In the genomic region with DNA sequence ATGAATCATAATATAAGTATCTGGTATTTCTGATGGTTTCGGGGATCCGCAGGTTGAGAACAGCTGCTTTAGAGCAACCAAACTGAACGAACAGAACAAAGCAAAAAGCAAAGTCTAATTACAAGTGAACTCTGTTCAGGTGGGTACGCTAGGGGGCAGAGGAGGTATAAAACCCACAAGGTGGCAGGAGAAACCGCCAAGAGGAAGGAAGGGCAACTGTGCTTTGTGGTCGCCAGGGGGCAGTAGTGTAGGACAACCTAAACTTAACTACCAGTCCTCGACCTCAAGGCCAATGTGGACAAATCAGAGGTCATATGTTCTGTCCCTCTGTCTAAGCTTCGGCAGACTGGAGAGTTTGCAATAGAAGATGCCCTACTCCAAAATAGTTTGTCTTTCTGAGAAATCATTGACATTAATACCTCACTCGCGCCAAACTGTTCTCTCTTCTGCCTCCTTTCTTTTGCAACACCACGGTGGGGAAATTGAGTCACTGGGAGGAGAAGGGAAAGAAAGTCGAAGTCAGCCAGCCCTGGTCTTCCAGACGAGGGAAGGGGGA, we compare ENCODE assay signal across 8 mouse cellular contexts. TPM values are rescaled to one million over a fixed set of nuclear protein-coding genes. Genes with fewer than 3 reads are reported as not detected.
DNase-seq lines count a peak whose midpoint lies in the region; ATAC-seq and TF ChIP-seq lines count a peak whose summit lies in the region.

No protein-coding gene starts in this region.

- no peaks in the 10 kb centered on the region for H3K4me1 ChIP-seq in ES-Bruce4 (ENCODE audit: control insufficient read depth, insufficient read depth, low read length)
- H3K4me1 ChIP-seq in heart, embryonic 15.5 days (replicated peaks), result peaks cover 39% of the 10 kb centered on the region
- H3K4me1 ChIP-seq in kidney, postnatal 0 days (replicated peaks; ENCODE audit: insufficient read depth, low read length), result peaks cover 11% of the 10 kb centered on the region
- peaks cover 12% of the 10 kb centered on the region for H3K4me1 ChIP-seq in liver, embryonic 16.5 days (ENCODE audit: control insufficient read depth, low read depth, low read length)
- peaks cover 7% of the 10 kb centered on the region for H3K4me1 ChIP-seq in neural tube, embryonic 11.5 days (ENCODE audit: control insufficient read depth, insufficient read depth, low read length)

- H3K4me3 ChIP-seq in ES-Bruce4 (ENCODE audit: low read depth, low read length), result peak overlapping the region; percentile 59
- peak overlapping the region; percentile 67 for H3K4me3 ChIP-seq in heart, embryonic 15.5 days
- peak overlapping the region; percentile 73 for H3K4me3 ChIP-seq in kidney, postnatal 0 days (replicated peaks; ENCODE audit: low read depth, low read length)
- peak overlapping the region; percentile 59 for H3K4me3 ChIP-seq in liver, embryonic 16.5 days (ENCODE audit: low read depth, low read length)
- peak overlapping the region; percentile 54 for H3K4me3 ChIP-seq in neural tube, embryonic 11.5 days (ENCODE audit: low read depth, low read length)

- H3K27ac ChIP-seq in ES-Bruce4 (ENCODE audit: insufficient read depth, low read length), result peak overlapping the region; percentile 82
- peak overlapping the region; percentile 95 for H3K27ac ChIP-seq in heart, embryonic 15.5 days
- H3K27ac ChIP-seq in kidney, postnatal 0 days, result peak overlapping the region; percentile 94
- no peak overlapping the region for H3K27ac ChIP-seq in liver, embryonic 16.5 days (ENCODE audit: low read length)
- H3K27ac ChIP-seq in neural tube, embryonic 11.5 days (ENCODE audit: low read depth, low read length), result peak overlapping the region; percentile 81

- H3K36me3 ChIP-seq in ES-Bruce4 (ENCODE audit: control insufficient read depth, insufficient read depth, low read length, poor library complexity, severe bottlenecking), result peaks cover 2% of the 10 kb centered on the region; the same call in 1 of the 2 replicates
- no peaks in the 10 kb centered on the region for H3K36me3 ChIP-seq in heart, embryonic 15.5 days
- no peaks in the 10 kb centered on the region for H3K36me3 ChIP-seq in kidney, postnatal 0 days (ENCODE audit: insufficient read depth, low read length)
- H3K36me3 ChIP-seq in liver, embryonic 16.5 days (ENCODE audit: control insufficient read depth, insufficient read depth), result no peaks in the 10 kb centered on the region
- no peaks in the 10 kb centered on the region for H3K36me3 ChIP-seq in neural tube, embryonic 11.5 days (ENCODE audit: control insufficient read depth, insufficient read depth, low read length)

- WGBS in heart, embryonic 15.5 days, result 6% methylated on average over 13 of the region's 13 CpGs
- 2% methylated on average over 13 of the region's 13 CpGs for WGBS in kidney, postnatal 0 days
- whole genome bisulfite sequencing in liver, embryonic 16.5 days (ENCODE audit: insufficient replicate concordance), result 5% methylated on average over 13 of the region's 13 CpGs
- 10% methylated on average over 12 of the region's 13 CpGs for WGBS in neural tube, embryonic 11.5 days

- no peak for TF ChIP-seq POLR2A in ES-Bruce4 (IDR thresholded peaks at IDR 0.05; ENCODE audit: insufficient read depth, low read length)

- no peaks in the 10 kb centered on the region for H3K27me3 ChIP-seq in ES-Bruce4 (ENCODE audit: control insufficient read depth, insufficient read depth, low read length, poor library complexity, severe bottlenecking)
- peaks cover 18% of the 10 kb centered on the region for H3K27me3 ChIP-seq in heart, embryonic 15.5 days
- H3K27me3 ChIP-seq in kidney, postnatal 0 days (ENCODE audit: insufficient read depth, low read length), result no peaks in the 10 kb centered on the region
- peaks cover 53% of the 10 kb centered on the region for H3K27me3 ChIP-seq in liver, embryonic 16.5 days (ENCODE audit: control insufficient read depth, insufficient read depth, low read depth, low read length)
- peaks cover 4% of the 10 kb centered on the region for H3K27me3 ChIP-seq in neural tube, embryonic 11.5 days (ENCODE audit: control insufficient read depth, insufficient read depth, low read length)

- peak; percentile 20 for ATAC-seq in heart, embryonic 15.5 days (replicated peaks; ENCODE audit: insufficient number of reproducible peaks, insufficient read depth, low FRiP score, low read depth)
- peak; percentile 42; the same call in 1 of the 2 replicates for ATAC-seq in kidney, postnatal 0 days (replicated peaks; ENCODE audit: low FRiP score, low read depth)
- peak; percentile 58 for ATAC-seq in liver, embryonic 16.5 days (ENCODE audit: low read depth)
- 0 out of 2 replicates have a peak, but pooled peaks have one; percentile 40 for ATAC-seq in neural tube, embryonic 11.5 days (ENCODE audit: insufficient read depth, low FRiP score, low TSS enrichment)

- TF ChIP-seq CTCF in ES-Bruce4 (IDR thresholded peaks at IDR 0.05; ENCODE audit: low read depth, low read length), result peak; percentile 100
- peak; percentile 100 for TF ChIP-seq CTCF in kidney, postnatal 0 days (IDR thresholded peaks at IDR 0.05; ENCODE audit: low read depth)

- peak; percentile 16 for DNase-seq in c-Kit-negative CD71-positive TER-119-positive erythroid progenitor cells, embryonic 14.5 days (ENCODE audit: low read depth, low spot score)
- DNase-seq in fibroblast of lung, adult 2 months (ENCODE audit: low read depth), result peak; percentile 96
- DNase-seq in kidney, postnatal 0 days (ENCODE audit: low spot score), result peak; percentile 97
- peak; percentile 80 for DNase-seq in neural tube, embryonic 11.5 days (ENCODE audit: low spot score)
- DNase-seq in telencephalon, adult 2 months (ENCODE audit: low read depth, low spot score), result peak; percentile 35

- peak overlapping the region; percentile 97 for H3K9ac ChIP-seq in ES-Bruce4 (ENCODE audit: low read depth, poor library complexity, severe bottlenecking)
- H3K9ac ChIP-seq in heart, embryonic 15.5 days, result peak overlapping the region; percentile 74
- H3K9ac ChIP-seq in kidney, postnatal 0 days (ENCODE audit: low read depth, low read length), result peak overlapping the region; percentile 84
- H3K9ac ChIP-seq in liver, embryonic 16.5 days (ENCODE audit: low read depth, low read length), result no peak overlapping the region
- H3K9ac ChIP-seq in neural tube, embryonic 11.5 days (ENCODE audit: low read length), result peak overlapping the region; percentile 75; the same call in 1 of the 2 replicates

- peak; percentile 78 for TF ChIP-seq EP300 in ES-Bruce4 (IDR thresholded peaks at IDR 0.05; ENCODE audit: insufficient read depth, low read depth, low read length)

- no peaks in the 10 kb centered on the region for H3K9me3 ChIP-seq in ES-Bruce4 (replicated peaks; ENCODE audit: control insufficient read depth, insufficient read depth, low read length, poor library complexity, severe bottlenecking)
- H3K9me3 ChIP-seq in heart, embryonic 15.5 days (replicated peaks), result no peaks in the 10 kb centered on the region
- H3K9me3 ChIP-seq in kidney, postnatal 0 days (replicated peaks; ENCODE audit: low read length), result no peaks in the 10 kb centered on the region
- no peaks in the 10 kb centered on the region for H3K9me3 ChIP-seq in liver, embryonic 16.5 days (replicated peaks; ENCODE audit: control insufficient read depth, low read length)
- no peaks in the 10 kb centered on the region for H3K9me3 ChIP-seq in neural tube, embryonic 11.5 days (ENCODE audit: control insufficient read depth, low read length)

- peak overlapping the region; percentile 87 for H3K4me2 ChIP-seq in heart, embryonic 15.5 days
- H3K4me2 ChIP-seq in kidney, postnatal 0 days (ENCODE audit: low read length), result peak overlapping the region; percentile 95
- H3K4me2 ChIP-seq in liver, embryonic 16.5 days (ENCODE audit: low read depth, low read length), result peak overlapping the region; percentile 73
- H3K4me2 ChIP-seq in neural tube, embryonic 11.5 days (ENCODE audit: low read depth), result peak overlapping the region; percentile 81

RNA-seq across cellular contexts. Expression of gene Nfatc4, which starts 0.4 kb away (rescaled TPM):
- polyA plus RNA-seq in ES-Bruce4 (2011; ENCODE audit: insufficient read depth, insufficient read length, low read depth, missing spikeins), result 57.0 and 57.7 TPM in 2 replicates
- 10.8 and 15.8 TPM in 2 replicates for polyA plus RNA-seq in heart, embryonic 15.5 days (2015; fragmentation: Nextera tagmentation; extraction: Ambion mirVana)
- 16.8 and 19.7 TPM in 2 replicates for polyA plus RNA-seq in kidney, postnatal 0 days (2015; fragmentation: Nextera tagmentation; extraction: Ambion mirVana)
- polyA plus RNA-seq in liver, embryonic 16.5 days (2015; fragmentation: Nextera tagmentation; extraction: Ambion mirVana), result 0.71 TPM in 2 replicates
- polyA plus RNA-seq in neural tube, embryonic 11.5 days (2014; fragmentation: Nextera tagmentation; extraction: Ambion mirVana), result 25.9 and 33.7 TPM in 2 replicates

RNA-seq across cellular contexts. Expression of gene Nynrin, which starts 31.3 kb away (rescaled TPM):
- 21.5 and 24.6 TPM in 2 replicates for polyA plus RNA-seq in ES-Bruce4 (2011; ENCODE audit: insufficient read depth, insufficient read length, low read depth, missing spikeins)
- 12.7 and 15.0 TPM in 2 replicates for polyA plus RNA-seq in heart, embryonic 15.5 days (2015; fragmentation: Nextera tagmentation; extraction: Ambion mirVana)
- 8.4 and 8.9 TPM in 2 replicates for polyA plus RNA-seq in kidney, postnatal 0 days (2015; fragmentation: Nextera tagmentation; extraction: Ambion mirVana)
- 2.7 and 2.9 TPM in 2 replicates for polyA plus RNA-seq in liver, embryonic 16.5 days (2015; fragmentation: Nextera tagmentation; extraction: Ambion mirVana)
- 15.1 and 16.0 TPM in 2 replicates for polyA plus RNA-seq in neural tube, embryonic 11.5 days (2014; fragmentation: Nextera tagmentation; extraction: Ambion mirVana)

RNA-seq across cellular contexts. Expression of gene Ripk3, which starts 33.8 kb away (rescaled TPM):
- polyA plus RNA-seq in ES-Bruce4 (2011; ENCODE audit: insufficient read depth, insufficient read length, low read depth, missing spikeins), result 11.0 and 16.4 TPM in 2 replicates
- polyA plus RNA-seq in heart, embryonic 15.5 days (2015; fragmentation: Nextera tagmentation; extraction: Ambion mirVana), result 12.6 and 20.7 TPM in 2 replicates
- 20.4 and 24.7 TPM in 2 replicates for polyA plus RNA-seq in kidney, postnatal 0 days (2015; fragmentation: Nextera tagmentation; extraction: Ambion mirVana)
- polyA plus RNA-seq in liver, embryonic 16.5 days (2015; fragmentation: Nextera tagmentation; extraction: Ambion mirVana), result 15.4 and 16.4 TPM in 2 replicates
- polyA plus RNA-seq in neural tube, embryonic 11.5 days (2014; fragmentation: Nextera tagmentation; extraction: Ambion mirVana), result 14.2 and 16.6 TPM in 2 replicates

RNA-seq across cellular contexts. Expression of gene Adcy4, which starts 38.6 kb away (rescaled TPM):
- 0.30 and 1.2 TPM in 2 replicates for polyA plus RNA-seq in ES-Bruce4 (2011; ENCODE audit: insufficient read depth, insufficient read length, low read depth, missing spikeins)
- 14.9 and 18.0 TPM in 2 replicates for polyA plus RNA-seq in heart, embryonic 15.5 days (2015; fragmentation: Nextera tagmentation; extraction: Ambion mirVana)
- 10.0 and 10.6 TPM in 2 replicates for polyA plus RNA-seq in kidney, postnatal 0 days (2015; fragmentation: Nextera tagmentation; extraction: Ambion mirVana)
- 1.9 and 2.4 TPM in 2 replicates for polyA plus RNA-seq in liver, embryonic 16.5 days (2015; fragmentation: Nextera tagmentation; extraction: Ambion mirVana)
- polyA plus RNA-seq in neural tube, embryonic 11.5 days (2014; fragmentation: Nextera tagmentation; extraction: Ambion mirVana), result 8.9 and 9.0 TPM in 2 replicates

RNA-seq across cellular contexts. Expression of gene Ltb4r1, which starts 56.8 kb away (rescaled TPM):
- 2.6 and 3.0 TPM in 2 replicates for polyA plus RNA-seq in ES-Bruce4 (2011; ENCODE audit: insufficient read depth, insufficient read length, low read depth, missing spikeins)
- 0.65 and 0.66 TPM in 2 replicates for polyA plus RNA-seq in heart, embryonic 15.5 days (2015; fragmentation: Nextera tagmentation; extraction: Ambion mirVana)
- polyA plus RNA-seq in kidney, postnatal 0 days (2015; fragmentation: Nextera tagmentation; extraction: Ambion mirVana), result 0.47 and 0.71 TPM in 2 replicates
- 14.2 and 16.4 TPM in 2 replicates for polyA plus RNA-seq in liver, embryonic 16.5 days (2015; fragmentation: Nextera tagmentation; extraction: Ambion mirVana)
- polyA plus RNA-seq in neural tube, embryonic 11.5 days (2014; fragmentation: Nextera tagmentation; extraction: Ambion mirVana), result 0.18 and 0.27 TPM in 2 replicates

Comparison
In these comparisons a context has a peak if more than half of its experiments do, and no peak if none do; other contexts are left out.
1. DNase-seq: peak in every context shown above with its lines; median percentile 97 in kidney, postnatal 0 days; 96 in fibroblast of lung, adult 2 months; 80 in neural tube, embryonic 11.5 days; 35 in telencephalon, adult 2 months; 16 in c-Kit-negative CD71-positive TER-119-positive erythroid progenitor cells, embryonic 14.5 days.